Mouse (Mus musculus): ENCODE data around the gene Tnrc6a. TPM values are rescaled to one million over a fixed set of nuclear protein-coding genes. Genes with fewer than 3 reads are reported as not detected.

The Tnrc6a gene
- total RNA-seq, 1 experiment: 46.6 TPM

GRCm38 (mm10) chr7:123127981-123128380 lies 4.3 kb downstream of the Tnrc6a start:
- in situ Hi-C loops (cut with MboI; ENCODE audit: low sequenced_read_pairs in 2 of 2, unreplicated experiment in 2 of 2): no loop called here
- no peaks in the 10 kb centered on the region for H3K9me3 ChIP-seq (ENCODE audit: control insufficient read depth, insufficient read depth, low read depth, low read length)
- DNase-seq (ENCODE audit: low read depth, low spot score): no peak
- TF ChIP-seq CHD2 (IDR thresholded peaks at IDR 0.05; ENCODE audit: low read depth, low read length) (no peak), ZC3H11A (IDR thresholded peaks at IDR 0.05; ENCODE audit: borderline replicate concordance, low read depth, low read length) (no peak), ZNF384 (IDR thresholded peaks at IDR 0.05; ENCODE audit: low read depth, low read length) (no peak), MAFK (IDR thresholded peaks at IDR 0.05; ENCODE audit: insufficient read depth, low read depth, low read length) (no peak), HCFC1 (IDR thresholded peaks at IDR 0.05; ENCODE audit: borderline replicate concordance, insufficient read depth, low read length) (no peak)
- peaks cover 7 to 11% of the 10 kb centered on the region in 2 experiments; a peak in 3 of 4 replicates for H3K4me1 ChIP-seq (ENCODE audit: control insufficient read depth in 2 of 2, insufficient read depth in 2 of 2, low read length in 2 of 2, poor library complexity in 1 of 2)
- no peak overlapping the region for H3K27ac ChIP-seq (ENCODE audit: insufficient read depth, low read depth, low read length, poor library complexity, severe bottlenecking)
- no peak overlapping the region for H3K9ac ChIP-seq (ENCODE audit: insufficient read depth, low read depth, low read length, poor library complexity, severe bottlenecking)
- no peak overlapping the region for H3K4me3 ChIP-seq (ENCODE audit: insufficient read depth in 1 of 2, low read depth in 1 of 2, low read length in 2 of 2, poor library complexity in 1 of 2, severe bottlenecking in 1 of 2)
- peaks cover 2% of the 10 kb centered on the region for H3K36me3 ChIP-seq (ENCODE audit: control insufficient read depth, insufficient read depth, low read length, poor library complexity, severe bottlenecking)

- TF ChIP-seq MAFK (IDR thresholded peaks at IDR 0.05; ENCODE audit: insufficient read depth, low read depth, low read length) (no peak), HCFC1 (IDR thresholded peaks at IDR 0.05; ENCODE audit: borderline replicate concordance, insufficient read depth, low read length) (no peak), ZC3H11A (IDR thresholded peaks at IDR 0.05; ENCODE audit: borderline replicate concordance, low read depth, low read length) (no peak), ZNF384 (IDR thresholded peaks at IDR 0.05; ENCODE audit: low read depth, low read length) (no peak), CHD2 (IDR thresholded peaks at IDR 0.05; ENCODE audit: low read depth, low read length) (no peak)
- H3K9ac ChIP-seq (ENCODE audit: insufficient read depth, low read depth, low read length, poor library complexity, severe bottlenecking): no peak overlapping the region
- peaks cover 7% of the 10 kb centered on the region in 2 experiments; a peak in 3 of 4 replicates for H3K4me1 ChIP-seq (ENCODE audit: control insufficient read depth in 2 of 2, insufficient read depth in 2 of 2, low read length in 2 of 2, poor library complexity in 1 of 2)
- DNase-seq (ENCODE audit: low read depth, low spot score): no peak
- peaks cover 2% of the 10 kb centered on the region for H3K36me3 ChIP-seq (ENCODE audit: control insufficient read depth, insufficient read depth, low read length, poor library complexity, severe bottlenecking)
- no peaks in the 10 kb centered on the region for H3K9me3 ChIP-seq (ENCODE audit: control insufficient read depth, insufficient read depth, low read depth, low read length)
- H3K27ac ChIP-seq (ENCODE audit: insufficient read depth, low read depth, low read length, poor library complexity, severe bottlenecking): no peak overlapping the region
- in situ Hi-C loops (cut with MboI; ENCODE audit: low sequenced_read_pairs in 2 of 2, unreplicated experiment in 2 of 2): no loop called here
- no peak overlapping the region for H3K4me3 ChIP-seq (ENCODE audit: insufficient read depth in 1 of 2, low read depth in 1 of 2, low read length in 2 of 2, poor library complexity in 1 of 2, severe bottlenecking in 1 of 2)
Measured at GRCm38 (mm10) chr7:123129061-123129460, 5.4 kb downstream of the Tnrc6a start.

- H3K9me3 ChIP-seq (ENCODE audit: control insufficient read depth, insufficient read depth, low read depth, low read length): no peaks in the 10 kb centered on the region
- peaks cover 2% of the 10 kb centered on the region for H3K36me3 ChIP-seq (ENCODE audit: control insufficient read depth, insufficient read depth, low read length, poor library complexity, severe bottlenecking)
- in situ Hi-C loops (cut with MboI; ENCODE audit: low sequenced_read_pairs in 2 of 2, unreplicated experiment in 2 of 2): no loop called here
- no peak overlapping the region for H3K27ac ChIP-seq (ENCODE audit: insufficient read depth, low read depth, low read length, poor library complexity, severe bottlenecking)
- no peak overlapping the region for H3K4me3 ChIP-seq (ENCODE audit: insufficient read depth in 1 of 2, low read depth in 1 of 2, low read length in 2 of 2, poor library complexity in 1 of 2, severe bottlenecking in 1 of 2)
- H3K9ac ChIP-seq (ENCODE audit: insufficient read depth, low read depth, low read length, poor library complexity, severe bottlenecking): no peak overlapping the region
- peaks cover 7 to 8% of the 10 kb centered on the region in 2 experiments; a peak in 3 of 4 replicates for H3K4me1 ChIP-seq (ENCODE audit: control insufficient read depth in 2 of 2, insufficient read depth in 2 of 2, low read length in 2 of 2, poor library complexity in 1 of 2)
- DNase-seq (ENCODE audit: low read depth, low spot score): no peak
- TF ChIP-seq MAFK (IDR thresholded peaks at IDR 0.05; ENCODE audit: insufficient read depth, low read depth, low read length) (peak; percentile 58; the same call in 1 of the 2 replicates), ZC3H11A (IDR thresholded peaks at IDR 0.05; ENCODE audit: borderline replicate concordance, low read depth, low read length) (no peak)
Measured at GRCm38 (mm10) chr7:123130198-123130597, 6.5 kb downstream of the Tnrc6a start.

GRCm38 (mm10) chr7:123132401-123132800 lies 8.7 kb downstream of the Tnrc6a start:
- DNase-seq (ENCODE audit: low read depth, low spot score): no peak
- H3K4me3 ChIP-seq (ENCODE audit: insufficient read depth in 1 of 2, low read depth in 1 of 2, low read length in 2 of 2, poor library complexity in 1 of 2, severe bottlenecking in 1 of 2): no peak overlapping the region
- peaks cover 5 to 8% of the 10 kb centered on the region in 2 experiments; a peak in 3 of 4 replicates for H3K4me1 ChIP-seq (ENCODE audit: control insufficient read depth in 2 of 2, insufficient read depth in 2 of 2, low read length in 2 of 2, poor library complexity in 1 of 2)
- TF ChIP-seq ZC3H11A (IDR thresholded peaks at IDR 0.05; ENCODE audit: borderline replicate concordance, low read depth, low read length): no peak
- no peak for TF ChIP-seq MAFK (IDR thresholded peaks at IDR 0.05; ENCODE audit: insufficient read depth, low read depth, low read length)
- TF ChIP-seq ZNF384 (IDR thresholded peaks at IDR 0.05; ENCODE audit: low read depth, low read length): no peak
- TF ChIP-seq HCFC1 (IDR thresholded peaks at IDR 0.05; ENCODE audit: borderline replicate concordance, insufficient read depth, low read length): no peak
- TF ChIP-seq CHD2 (IDR thresholded peaks at IDR 0.05; ENCODE audit: low read depth, low read length): no peak
- in situ Hi-C loops (cut with MboI; ENCODE audit: low sequenced_read_pairs in 2 of 2, unreplicated experiment in 2 of 2): no loop called here
- H3K9me3 ChIP-seq (ENCODE audit: control insufficient read depth, insufficient read depth, low read depth, low read length): no peaks in the 10 kb centered on the region
- H3K36me3 ChIP-seq (ENCODE audit: control insufficient read depth, insufficient read depth, low read length, poor library complexity, severe bottlenecking): peaks cover 5% of the 10 kb centered on the region
- no peak overlapping the region for H3K9ac ChIP-seq (ENCODE audit: insufficient read depth, low read depth, low read length, poor library complexity, severe bottlenecking)
- H3K27ac ChIP-seq (ENCODE audit: insufficient read depth, low read depth, low read length, poor library complexity, severe bottlenecking): no peak overlapping the region

- TF ChIP-seq ZNF384 (IDR thresholded peaks at IDR 0.05; ENCODE audit: low read depth, low read length) (no peak), CHD2 (IDR thresholded peaks at IDR 0.05; ENCODE audit: low read depth, low read length) (no peak), MAFK (IDR thresholded peaks at IDR 0.05; ENCODE audit: insufficient read depth, low read depth, low read length) (no peak), HCFC1 (IDR thresholded peaks at IDR 0.05; ENCODE audit: borderline replicate concordance, insufficient read depth, low read length) (no peak), ZC3H11A (IDR thresholded peaks at IDR 0.05; ENCODE audit: borderline replicate concordance, low read depth, low read length) (no peak)
- Histone ChIP-seq H3K9me3 (ENCODE audit: control insufficient read depth, insufficient read depth, low read depth, low read length) (no peaks in the 10 kb centered on the region), H3K9ac (ENCODE audit: insufficient read depth, low read depth, low read length, poor library complexity, severe bottlenecking) (no peak overlapping the region), H3K36me3 (ENCODE audit: control insufficient read depth, insufficient read depth, low read length, poor library complexity, severe bottlenecking) (peaks cover 5% of the 10 kb centered on the region), H3K27ac (ENCODE audit: insufficient read depth, low read depth, low read length, poor library complexity, severe bottlenecking) (no peak overlapping the region), H3K4me1 (ENCODE audit: control insufficient read depth in 2 of 2, insufficient read depth in 2 of 2, low read length in 2 of 2, poor library complexity in 1 of 2) (peaks cover 4 to 7% of the 10 kb centered on the region in 2 experiments; a peak in 3 of 4 replicates), H3K4me3 (ENCODE audit: insufficient read depth in 1 of 2, low read depth in 1 of 2, low read length in 2 of 2, poor library complexity in 1 of 2, severe bottlenecking in 1 of 2) (no peak overlapping the region)
- in situ Hi-C loops (cut with MboI; ENCODE audit: low sequenced_read_pairs in 2 of 2, unreplicated experiment in 2 of 2): no loop called here
- no peak for DNase-seq (ENCODE audit: low read depth, low spot score)
Measured at GRCm38 (mm10) chr7:123134876-123135275, 11.2 kb downstream of the Tnrc6a start.

All from ES-E14 (cell line).